Mouse (Mus musculus): ENCODE results near the gene Tpmt.

The Tpmt gene

GRCm38 (mm10) chr13:47042024-47042633 is 2.4 kb downstream of the Tpmt start:
- DNase-seq (ENCODE audit: low spot score), result peak; percentile 29

- no peak for DNase-seq (ENCODE audit: low spot score)
Measured at GRCm38 (mm10) chr13:47040061-47040460, 4.5 kb downstream of the Tpmt start.

GRCm38 (mm10) chr13:47037946-47038345 is 6.6 kb downstream of the Tpmt start:
- no peak for DNase-seq (ENCODE audit: low spot score)

- no peak for DNase-seq (ENCODE audit: low spot score)
Measured at GRCm38 (mm10) chr13:47033602-47034001, 10.9 kb downstream of the Tpmt start.

GRCm38 (mm10) chr13:47030376-47031107 is 14.0 kb downstream of the Tpmt start:
- DNase-seq (ENCODE audit: low spot score), result no peak

GRCm38 (mm10) chr13:47020798-47021197 is 23.7 kb downstream of the Tpmt start:
- peak; percentile 14 for DNase-seq (ENCODE audit: low spot score)

GRCm38 (mm10) chr13:47019774-47020173 is 24.8 kb downstream of the Tpmt start:
- DNase-seq (ENCODE audit: low spot score), result no peak

- DNase-seq (ENCODE audit: low spot score), result peak; percentile 71
Measured at GRCm38 (mm10) chr13:47017259-47017658, 27.3 kb downstream of the Tpmt start.

- no peak for DNase-seq (ENCODE audit: low spot score)
Measured at GRCm38 (mm10) chr13:47015195-47015501, 29.4 kb downstream of the Tpmt start.

- DNase-seq (ENCODE audit: low spot score), result peak; percentile 79
Measured at GRCm38 (mm10) chr13:47014334-47015194, 30.0 kb downstream of the Tpmt start, which contains the start of gene Nhlrc1. TSS of gene Nhlrc1 (minus strand) at chr13:47014850.

GRCm38 (mm10) chr13:47013740-47014139 is 30.8 kb downstream of the Tpmt start:
- no peak for DNase-seq (ENCODE audit: low spot score)

GRCm38 (mm10) chr13:47001590-47001989 is 42.9 kb downstream of the Tpmt start:
- DNase-seq (ENCODE audit: low spot score), result no peak

- DNase-seq (ENCODE audit: low spot score), result no peak
Measured at GRCm38 (mm10) chr13:46999498-46999897, 45.0 kb downstream of the Tpmt start.

- no peak for DNase-seq (ENCODE audit: low spot score)
Measured at GRCm38 (mm10) chr13:46997355-46997754, 47.2 kb downstream of the Tpmt start.

- no peak for DNase-seq (ENCODE audit: low spot score)
Measured at GRCm38 (mm10) chr13:46993274-46993551, 51.3 kb downstream of the Tpmt start.

- no peak for DNase-seq (ENCODE audit: low spot score)
Measured at GRCm38 (mm10) chr13:46992516-46993273, 51.8 kb downstream of the Tpmt start.

GRCm38 (mm10) chr13:46990376-46991011 is 54.0 kb downstream of the Tpmt start:
- no peak for DNase-seq (ENCODE audit: low spot score)

- DNase-seq (ENCODE audit: low spot score), result no peak
Measured at GRCm38 (mm10) chr13:46987941-46988340, 56.6 kb downstream of the Tpmt start.

GRCm38 (mm10) chr13:46986208-46986607 is 58.3 kb downstream of the Tpmt start:
- DNase-seq (ENCODE audit: low spot score), result no peak

- no peak for DNase-seq (ENCODE audit: low spot score)
Measured at GRCm38 (mm10) chr13:46983878-46984277, 60.7 kb downstream of the Tpmt start.

GRCm38 (mm10) chr13:46979836-46980490 is 64.6 kb downstream of the Tpmt start:
- no peak for DNase-seq (ENCODE audit: low spot score)
